Mouse (Mus musculus): ENCODE measurements around the gene Zeb2.

DNA sequence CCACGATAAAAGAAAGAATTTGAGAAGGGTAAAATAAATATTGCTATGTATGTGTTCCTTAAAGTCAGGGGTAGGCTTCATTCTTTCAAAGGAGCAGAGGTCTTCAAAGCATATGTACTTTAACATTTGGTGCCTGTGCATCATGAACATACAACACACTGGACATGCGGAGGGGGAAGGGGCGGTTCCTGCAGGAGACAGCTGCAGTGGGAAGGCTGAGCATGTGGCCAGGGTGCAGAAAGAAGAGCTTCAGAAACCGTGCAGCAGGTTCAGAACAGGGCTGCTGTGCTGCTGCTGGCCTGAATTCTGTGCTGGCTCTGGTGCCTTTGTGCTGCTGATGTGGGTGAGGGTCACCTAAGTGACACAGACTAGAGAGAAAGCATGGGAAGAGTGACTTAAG is 64.6 kb downstream of the Zeb2 start:
- TF ChIP-seq CTCF (IDR thresholded peaks at IDR 0.05; ENCODE audit: borderline replicate concordance, insufficient read depth, low read length): no peak
- no peak for TF ChIP-seq POLR2A (IDR thresholded peaks at IDR 0.05; ENCODE audit: low read depth, low read length)

Measured in embryonic fibroblast, embryonic 13.5 days (primary cell).